Mouse (Mus musculus) ES-E14 (cell line): ENCODE measurements around the gene Smoc1.

Experiments used
- CHD2 ChIP-seq: IDR thresholded peaks from 2 replicates; pipeline ENCODE4 v1.6.1; 2014; ENCODE audit warnings: mild to moderate bottlenecking, low read depth, low read length, inconsistent platforms
- HCFC1 ChIP-seq: IDR thresholded peaks from 2 replicates; pipeline ENCODE4 v1.6.1; 2012; ENCODE audit warnings: low read length, inconsistent platforms, borderline replicate concordance; ENCODE audit not compliant: insufficient read depth
- MAFK ChIP-seq: IDR thresholded peaks from 2 replicates; pipeline ENCODE4 v1.6.1; 2014; ENCODE audit warnings: mild to moderate bottlenecking, low read depth, low read length, inconsistent platforms; ENCODE audit not compliant: insufficient read depth
- ZC3H11A ChIP-seq: IDR thresholded peaks from 2 replicates; pipeline ENCODE4 v1.6.1; 2012; ENCODE audit warnings: low read depth, mild to moderate bottlenecking, inconsistent platforms, low read length, borderline replicate concordance
- ZNF384 ChIP-seq: IDR thresholded peaks from 2 replicates; pipeline ENCODE4 v1.6.1; 2012; ENCODE audit warnings: low read depth, low read length, inconsistent platforms

DNA sequence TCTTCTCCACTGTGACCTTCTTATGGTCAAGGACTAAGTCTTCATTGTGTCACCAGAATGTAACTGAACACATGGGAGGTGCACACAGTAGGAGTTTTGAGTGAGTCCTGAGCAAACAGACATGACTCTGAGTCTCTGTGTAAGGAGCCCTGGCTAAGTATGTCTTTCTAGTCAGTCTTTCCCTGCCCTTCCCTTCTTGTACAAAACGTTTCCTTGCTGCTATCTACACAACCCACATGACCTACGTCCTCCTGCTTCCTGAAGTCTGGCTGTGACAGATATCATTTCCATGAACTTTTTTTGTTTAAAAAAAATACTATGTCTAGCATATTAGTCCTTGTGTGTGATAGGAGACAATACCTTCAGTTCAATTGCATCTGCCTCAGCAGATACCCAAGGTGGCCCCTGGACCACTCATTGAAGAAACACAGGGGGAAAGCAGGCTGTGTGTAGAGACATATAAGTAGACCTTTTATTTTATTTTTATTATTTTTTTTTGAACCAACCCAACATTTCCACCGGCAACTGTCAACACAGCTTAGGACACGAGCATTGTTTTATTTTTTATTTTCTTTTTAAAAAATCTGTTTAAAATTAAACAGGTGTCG lies 171.0 kb downstream of the Smoc1 start:
- TF ChIP-seq ZC3H11A (no peak), MAFK (no peak), CHD2 (no peak), ZNF384 (no peak), HCFC1 (no peak)
